Mouse (Mus musculus) liver, postnatal 0 days (tissue): ENCODE results near the gene Rps6kc1.

Experiments used
- CTCF ChIP-seq: sonication (generic); IDR thresholded peaks from 2 replicates; pipeline ENCODE4 v1.5.1; 2016; ENCODE audit warnings: antibody characterized with exemption, low read depth
- EP300 ChIP-seq: IDR thresholded peaks from 2 replicates; pipeline ENCODE4 v1.6.1; 2016; ENCODE audit warnings: antibody characterized with exemption, low read depth, mild to moderate bottlenecking

- no peak for TF ChIP-seq CTCF
- no peak for TF ChIP-seq EP300
Measured at GRCm38 (mm10) chr1:190655081-190655480, 256.5 kb downstream of the Rps6kc1 start.
